Mouse (Mus musculus): ENCODE results near the gene Card14.

DNA sequence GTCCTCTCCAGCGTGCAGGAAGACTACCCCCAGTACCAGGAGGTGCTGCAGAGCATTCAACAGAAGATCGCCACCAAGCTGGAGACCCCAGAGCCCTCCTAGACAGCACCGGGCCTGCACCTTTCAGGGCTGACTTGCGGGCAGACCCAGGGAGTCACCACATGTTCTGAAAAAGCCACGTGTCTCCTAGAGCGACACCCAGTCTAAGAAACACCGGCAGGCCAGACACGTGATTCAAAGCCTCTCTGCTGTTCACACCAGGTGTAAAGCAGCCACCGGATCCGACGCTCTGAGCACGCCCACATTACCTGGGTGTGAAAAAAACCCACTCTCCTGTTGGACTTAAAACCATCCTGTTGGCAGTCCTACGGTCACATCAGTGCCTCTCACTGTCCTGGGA lies 43.2 kb upstream of the Card14 start:
- TF ChIP-seq MAFK (IDR thresholded peaks at IDR 0.05; ENCODE audit: insufficient read depth, low read depth, low read length), result no peak
- TF ChIP-seq CHD2 (IDR thresholded peaks at IDR 0.05; ENCODE audit: low read depth, low read length), result no peak
- no peak for TF ChIP-seq ZC3H11A (IDR thresholded peaks at IDR 0.05; ENCODE audit: borderline replicate concordance, low read depth, low read length)
